Mouse (Mus musculus): ENCODE data around the gene Rufy1.
"Not testable (repeated sequence)": the region's sequence is repeated elsewhere in the genome, so short reads cannot be mapped to it uniquely, and the experiment has no call there.

Rufy1 gene

GRCm38 (mm10) chr11:50379023-50379752 is 51.7 kb downstream of the Rufy1 start:
- no peak for DNase-seq (ENCODE audit: low spot score)

- peak; percentile 93 for DNase-seq (ENCODE audit: low spot score)
These were observed 52.8 kb downstream of the Rufy1 start for GRCm38 (mm10) chr11:50377892-50378684.

GRCm38 (mm10) chr11:50376911-50377891 is 53.7 kb downstream of the Rufy1 start, which contains the start of gene Hnrnph1:
TSS of gene Hnrnph1 (plus strand) at chr11:50376990.
- peak; percentile 99 for DNase-seq (ENCODE audit: low spot score)

GRCm38 (mm10) chr11:50376156-50376790 is 54.7 kb downstream of the Rufy1 start:
- DNase-seq (ENCODE audit: low spot score) = peak; percentile 29

GRCm38 (mm10) chr11:50375421-50375820 is 55.5 kb downstream of the Rufy1 start:
- DNase-seq (ENCODE audit: low spot score) = no peak

- DNase-seq (ENCODE audit: low spot score) = no peak
These were observed 56.5 kb downstream of the Rufy1 start for GRCm38 (mm10) chr11:50374286-50375015.

GRCm38 (mm10) chr11:50373621-50374020 is 57.3 kb downstream of the Rufy1 start:
- no peak for DNase-seq (ENCODE audit: low spot score)

- no peak for DNase-seq (ENCODE audit: low spot score)
These were observed 57.8 kb downstream of the Rufy1 start for GRCm38 (mm10) chr11:50373086-50373485.

- DNase-seq (ENCODE audit: low spot score) = no peak
These were observed 59.0 kb downstream of the Rufy1 start for GRCm38 (mm10) chr11:50371911-50372310.

GRCm38 (mm10) chr11:50371399-50371841 is 59.5 kb downstream of the Rufy1 start:
- peak; percentile 38 for DNase-seq (ENCODE audit: low spot score)

- DNase-seq (ENCODE audit: low spot score) = no peak
These were observed 60.0 kb downstream of the Rufy1 start for GRCm38 (mm10) chr11:50370969-50371368.

GRCm38 (mm10) chr11:50369360-50369911 is 61.5 kb downstream of the Rufy1 start:
- no peak for DNase-seq (ENCODE audit: low spot score)

- DNase-seq (ENCODE audit: low spot score) = no peak
These were observed 63.4 kb downstream of the Rufy1 start for GRCm38 (mm10) chr11:50367531-50367930.

GRCm38 (mm10) chr11:50365322-50365721 is 65.6 kb downstream of the Rufy1 start:
- no peak for DNase-seq (ENCODE audit: low spot score)

GRCm38 (mm10) chr11:50364548-50364947 is 66.4 kb downstream of the Rufy1 start:
- peak; percentile 86 for DNase-seq (ENCODE audit: low spot score)

GRCm38 (mm10) chr11:50361282-50361681 is 69.6 kb downstream of the Rufy1 start:
- not testable (repeated sequence) for DNase-seq (ENCODE audit: low spot score)

GRCm38 (mm10) chr11:50358950-50359861 is 71.7 kb downstream of the Rufy1 start:
- DNase-seq (ENCODE audit: low spot score) = no peak

- DNase-seq (ENCODE audit: low spot score) = no peak
These were observed 75.5 kb downstream of the Rufy1 start for GRCm38 (mm10) chr11:50355395-50355794.

GRCm38 (mm10) chr11:50354851-50355250 is 76.1 kb downstream of the Rufy1 start:
- no peak for DNase-seq (ENCODE audit: low spot score)
